Mouse (Mus musculus) adrenal gland, adult (tissue): Measurements from ENCODE around the gene Tpcn1.

ENCODE experiments used
- DNase-seq, 2 experiments: peaks; one replicate each; pipeline ENCODE4 v3.0.0; 2022 to 2023; ENCODE audit warnings: low spot score in 1 of 2; ENCODE audit not compliant: inconsistent age in 2 of 2

The Tpcn1 gene

GRCm38 (mm10) chr5:120610906-120611305 lies 22.4 kb upstream of the Tpcn1 start:
- peak in 1 of 2 experiments; percentile 51 for DNase-seq

- DNase-seq: peak in 1 of 2 experiments; percentile 44
These were observed 20.8 kb upstream of the Tpcn1 start for GRCm38 (mm10) chr5:120609246-120609775.

DNA sequence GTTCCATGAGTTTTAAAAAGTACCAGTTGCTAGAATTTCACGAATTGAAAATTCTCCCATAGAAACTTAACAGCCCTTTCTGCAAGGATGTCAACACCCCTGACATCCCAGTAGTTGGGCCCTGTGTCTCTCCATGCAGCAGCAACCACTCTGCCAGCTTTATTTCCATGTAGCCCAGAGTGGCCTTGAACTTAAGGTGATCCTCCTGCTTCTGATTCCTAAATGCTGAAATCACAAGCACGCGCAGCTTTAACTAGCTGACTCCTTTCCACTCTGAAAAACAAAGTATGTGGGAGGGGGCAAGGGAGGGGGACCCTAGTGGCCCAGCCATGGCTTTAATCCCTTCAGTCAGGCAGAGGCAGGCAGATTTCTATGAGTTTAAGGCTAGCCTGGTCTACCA lies 18.9 kb upstream of the Tpcn1 start:
- peak; percentile 59 to 78 for DNase-seq

GRCm38 (mm10) chr5:120606590-120607200 lies 18.2 kb upstream of the Tpcn1 start:
- peak in 1 of 2 experiments; percentile 55 for DNase-seq

GRCm38 (mm10) chr5:120605688-120606087 lies 17.2 kb upstream of the Tpcn1 start:
- DNase-seq: peak; percentile 87 to 96

GRCm38 (mm10) chr5:120605241-120605661 lies 16.8 kb upstream of the Tpcn1 start:
- DNase-seq: peak in 1 of 2 experiments; percentile 53

- DNase-seq: peak; percentile 75 to 91
These were observed 16.4 kb upstream of the Tpcn1 start for GRCm38 (mm10) chr5:120604839-120605238.

GRCm38 (mm10) chr5:120603515-120603914 lies 15.0 kb upstream of the Tpcn1 start:
- DNase-seq: no peak

DNA sequence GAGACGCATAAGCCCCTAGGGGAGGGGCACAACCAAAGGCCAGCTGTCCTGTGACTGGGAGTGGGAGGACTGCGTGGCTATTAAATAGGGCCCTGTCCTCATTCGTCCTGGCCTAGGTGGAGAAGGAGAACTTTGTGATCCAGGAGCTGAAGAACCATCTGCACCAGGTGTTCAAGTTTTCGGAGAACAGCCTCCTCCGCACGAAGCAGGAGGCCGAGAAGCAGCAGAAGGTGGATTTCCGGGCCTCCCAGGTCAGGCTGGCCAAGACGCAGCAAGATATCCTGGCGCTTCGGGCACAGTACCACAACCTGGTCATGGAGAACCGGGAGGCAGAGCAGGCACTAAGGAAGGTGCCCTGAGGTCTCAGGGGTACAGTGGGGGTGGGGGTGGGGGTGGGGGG lies 13.7 kb upstream of the Tpcn1 start:
- no peak for DNase-seq

GRCm38 (mm10) chr5:120600946-120601668 lies 12.6 kb upstream of the Tpcn1 start:
- peak in 1 of 2 experiments; percentile 58 for DNase-seq

DNA sequence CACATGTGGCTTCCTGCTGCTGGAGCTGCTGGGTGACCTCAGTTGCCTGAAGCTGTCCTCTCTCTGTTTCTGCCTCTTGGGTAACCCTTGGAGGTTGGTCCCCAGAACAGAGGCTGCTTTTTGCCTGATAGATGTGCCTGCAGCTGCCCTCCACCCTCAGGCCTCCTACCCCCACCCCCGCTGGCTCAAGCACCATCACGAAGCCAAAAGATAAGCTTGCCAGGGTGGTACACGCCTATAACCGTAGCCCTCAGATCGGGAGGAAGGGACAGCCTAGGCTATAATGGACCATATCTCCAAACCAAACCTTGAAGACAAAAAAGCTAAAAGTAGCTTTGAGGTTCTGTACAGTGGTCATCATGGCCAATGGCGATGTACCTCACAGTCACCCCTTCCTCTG lies 11.2 kb upstream of the Tpcn1 start:
- DNase-seq: no peak

GRCm38 (mm10) chr5:120594485-120594884 lies 6.0 kb upstream of the Tpcn1 start:
- DNase-seq: no peak

DNA sequence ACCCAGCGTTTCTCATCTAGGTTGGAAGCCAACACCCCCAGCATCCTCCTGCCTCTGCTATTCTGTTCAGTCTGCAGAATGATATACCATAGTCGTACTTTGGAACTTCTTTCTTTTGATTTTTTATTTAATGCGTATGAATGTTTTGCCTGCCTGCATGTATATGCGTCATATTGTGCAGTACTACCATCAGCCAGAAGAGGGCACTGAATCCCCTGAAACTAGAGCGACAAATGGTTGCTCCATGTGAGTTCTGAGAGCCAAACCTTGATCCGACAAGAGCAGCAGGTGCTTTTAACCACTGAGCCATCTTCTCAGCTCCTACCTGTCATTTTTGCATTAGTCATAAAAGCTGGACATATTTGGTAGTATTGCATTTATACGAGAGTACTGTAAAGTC lies 3.7 kb upstream of the Tpcn1 start:
- no peak for DNase-seq

DNA sequence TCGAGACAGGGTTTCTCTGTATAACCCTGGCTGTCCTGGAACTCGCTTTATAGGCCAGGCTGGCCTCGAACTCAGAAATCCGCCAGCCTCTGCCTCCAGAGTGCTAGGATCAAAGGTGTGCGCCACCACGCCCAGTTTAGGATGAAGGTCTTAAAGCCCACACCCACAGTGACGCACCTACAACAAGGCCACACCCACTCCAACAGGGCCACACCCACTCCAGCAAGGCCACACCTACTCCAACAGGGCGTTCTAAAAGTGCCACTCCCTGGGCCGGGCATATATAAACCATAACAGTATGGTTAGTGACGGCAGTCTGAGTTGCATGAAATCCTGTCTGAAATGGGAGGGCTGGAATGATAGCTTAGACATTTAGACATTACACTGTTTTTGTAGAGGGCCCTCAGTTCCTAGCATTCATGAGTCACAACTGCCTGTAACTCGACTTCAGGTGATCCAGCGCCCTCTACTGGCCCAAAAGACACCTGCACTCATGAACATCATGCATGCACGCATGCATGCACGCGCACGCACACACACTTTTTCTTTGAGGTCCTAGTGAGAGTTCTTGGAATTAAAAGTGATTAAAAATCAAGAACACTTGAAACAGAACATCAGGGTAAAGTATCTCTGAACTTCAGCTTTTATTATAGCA lies 2.0 kb upstream of the Tpcn1 start:
- peak in 1 of 2 experiments; percentile 71 for DNase-seq

DNA sequence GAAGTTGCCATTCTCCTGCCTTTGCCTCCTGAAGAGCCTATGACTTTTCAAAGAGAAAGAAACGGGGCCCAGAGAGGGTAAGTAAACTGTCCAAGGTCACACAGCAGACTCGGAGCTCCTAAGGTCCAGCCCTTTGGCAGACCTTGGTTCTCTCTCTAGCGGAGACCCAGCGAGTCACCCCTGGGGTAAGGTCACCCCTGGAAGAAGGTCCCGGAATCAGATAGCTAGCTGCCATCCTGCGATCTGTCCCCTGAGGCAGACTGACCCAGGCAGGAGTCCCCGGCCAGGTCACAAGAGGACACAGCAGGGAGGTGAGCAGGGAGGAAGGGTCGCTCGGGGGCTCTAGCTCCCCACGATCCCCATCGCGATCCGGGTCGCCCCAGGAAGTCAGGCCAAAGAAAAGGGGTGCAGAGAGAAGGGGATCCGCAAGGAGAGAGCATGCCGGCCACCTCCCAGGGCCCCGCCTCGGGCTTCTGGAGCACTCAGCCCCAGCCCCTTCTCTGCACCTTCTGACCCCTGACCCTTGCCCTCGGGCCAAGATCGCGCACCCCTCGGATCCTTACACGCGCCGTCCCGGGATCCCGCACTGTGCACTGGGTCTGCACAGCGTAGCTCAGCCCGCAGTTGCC lies 419 bp downstream of the Tpcn1 start:
- no peak for DNase-seq

DNA sequence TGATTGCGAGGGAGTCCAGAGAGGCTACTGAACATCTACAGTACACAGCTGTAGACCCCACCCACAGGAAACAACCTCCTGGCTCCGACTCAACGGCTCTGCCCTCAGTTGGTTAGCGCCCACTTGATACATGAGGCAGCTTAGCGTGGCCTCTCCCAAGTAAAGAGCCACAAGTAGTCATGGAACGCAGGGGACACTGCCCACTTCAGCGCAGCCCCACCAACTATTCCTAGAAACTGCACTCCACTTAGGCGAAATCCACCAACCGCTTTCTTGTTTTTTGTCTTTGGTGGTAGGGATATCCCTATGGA lies 902 bp downstream of the Tpcn1 start:
- DNase-seq: no peak

GRCm38 (mm10) chr5:120586741-120587615 lies 1.5 kb downstream of the Tpcn1 start:
- DNase-seq: peak in 1 of 2 experiments; percentile 69

DNA sequence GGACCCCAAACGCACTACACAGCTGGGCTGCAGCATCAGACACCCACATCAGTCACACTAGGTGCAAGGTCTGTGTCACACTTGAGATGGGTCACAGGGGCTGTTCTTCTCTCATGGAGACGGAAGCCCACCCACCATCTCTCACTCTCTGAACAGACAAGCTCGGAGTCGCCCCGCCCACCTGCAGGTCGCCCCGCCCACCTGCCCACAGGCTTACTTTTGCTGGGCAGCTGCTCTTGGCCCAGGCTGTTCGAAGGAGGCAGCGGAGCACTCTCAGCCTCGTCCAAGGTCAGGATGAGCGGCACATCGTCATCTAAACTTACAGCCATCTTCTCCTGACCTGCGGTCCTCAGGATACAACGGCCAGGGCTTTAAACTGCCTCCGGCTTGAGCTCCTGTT lies 3.5 kb downstream of the Tpcn1 start:
- DNase-seq: no peak

DNA sequence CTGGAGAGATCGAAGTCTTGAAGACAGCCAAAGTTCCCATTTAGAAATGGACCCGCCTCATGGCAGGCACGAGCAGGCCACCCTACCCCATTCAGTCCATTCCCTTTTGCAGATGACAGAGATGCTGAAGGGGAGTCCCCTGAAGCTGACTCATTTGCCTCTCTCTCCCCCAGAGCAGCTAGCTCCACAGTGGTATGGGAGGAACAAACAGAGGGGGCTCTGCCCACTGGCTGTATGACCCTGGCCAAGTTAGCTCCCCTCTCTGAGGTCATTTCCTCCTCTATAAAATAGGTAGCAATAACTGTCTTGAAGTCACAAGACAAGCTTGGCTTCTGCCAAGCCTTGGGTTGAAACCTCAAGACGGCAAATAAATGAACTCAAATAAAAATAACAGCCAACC lies 5.0 kb downstream of the Tpcn1 start:
- DNase-seq: no peak

DNA sequence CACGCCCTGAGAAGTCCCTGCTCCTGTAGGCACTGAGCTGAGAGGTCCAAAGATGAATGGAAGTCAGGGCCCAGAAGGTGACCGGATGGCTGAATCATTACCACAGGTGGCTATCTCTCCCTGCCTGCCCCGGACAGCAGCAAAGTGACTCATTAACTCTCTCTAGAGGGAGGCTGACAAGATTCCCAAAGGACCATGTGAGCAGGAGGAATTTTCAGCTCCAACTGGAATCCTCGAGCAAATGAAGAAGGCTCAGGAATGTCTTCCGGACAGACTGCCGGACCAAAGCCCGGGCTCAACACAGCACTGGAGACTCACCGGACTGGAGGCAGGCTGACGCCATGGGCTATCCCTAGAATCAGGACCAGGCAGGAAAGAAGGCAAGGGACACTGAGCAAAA lies 6.5 kb downstream of the Tpcn1 start:
- DNase-seq: no peak
